Mouse (Mus musculus) urinary bladder, postnatal 4 days (tissue): Measurements from ENCODE around the gene Aadacl2.

Source experiments
- DNase-seq, 2 experiments: peaks; one replicate each; pipeline ENCODE4 v3.0.0; 2021 to 2022; ENCODE audit warnings: low spot score in 2 of 2

Aadacl2 gene

GRCm38 (mm10) chr3:60006443-60006842 lies at the start of gene Aadacl2:
Gene Aadacl2 (plus strand): TSS chr3:60006743.
- no peak for DNase-seq

- DNase-seq = no peak
These were observed 35.7 kb upstream of the Aadacl2 start for GRCm38 (mm10) chr3:59970891-59971290.

- no peak for DNase-seq
These were observed 32.0 kb upstream of the Aadacl2 start for GRCm38 (mm10) chr3:59974591-59974990.

- DNase-seq = no peak
These were observed 2.9 kb upstream of the Aadacl2 start for GRCm38 (mm10) chr3:60003622-60004021.

- DNase-seq = no peak
These were observed 18.9 kb downstream of the Aadacl2 start, which contains the start of gene Aadac for GRCm38 (mm10) chr3:60025417-60025816. Gene Aadac (plus strand): TSS chr3:60025717.

- no peak for DNase-seq
These were observed 25.0 kb downstream of the Aadacl2 start for GRCm38 (mm10) chr3:60031511-60031910.

GRCm38 (mm10) chr3:60046221-60046913 lies 39.8 kb downstream of the Aadacl2 start:
- DNase-seq = no peak

- no peak for DNase-seq
These were observed 46.8 kb downstream of the Aadacl2 start for GRCm38 (mm10) chr3:60053231-60053927.

- no peak for DNase-seq
These were observed 47.4 kb downstream of the Aadacl2 start for GRCm38 (mm10) chr3:60053931-60054330.

- DNase-seq = no peak
These were observed 49.9 kb downstream of the Aadacl2 start for GRCm38 (mm10) chr3:60056451-60056850.

GRCm38 (mm10) chr3:60057070-60057808 lies 50.7 kb downstream of the Aadacl2 start:
- no peak for DNase-seq

GRCm38 (mm10) chr3:60057809-60058082 lies 51.2 kb downstream of the Aadacl2 start:
- no peak for DNase-seq
